Mouse (Mus musculus) c-Kit-positive CD71-positive TER-119-negative erythroid progenitor cells, embryonic 14.5 days (primary cell): ENCODE measurements at regions not wholly inside any gene's neighbourhood (a gene's known extent, or its start where the extent isn't known, plus 50 kb on each side); places are given as distances from the start of the nearest gene placed in this dataset.

ENCODE experiments used
- DNase-seq: peaks from one replicate; pipeline ENCODE4 v3.0.0-alpha.2; 2013; ENCODE audit warnings: low read depth

- no peak for DNase-seq
Measured at GRCm38 (mm10) chr6:117279297-117279696, 111.0 kb downstream of the Cxcl12 start.

- no peak for DNase-seq
Measured at GRCm38 (mm10) chr6:117279786-117280411, 111.6 kb downstream of the Cxcl12 start.

- no peak for DNase-seq
Measured at GRCm38 (mm10) chr6:117280911-117281310, 112.6 kb downstream of the Cxcl12 start.

GRCm38 (mm10) chr6:117283616-117284015, 115.3 kb downstream of the Cxcl12 start:
- DNase-seq = no peak

DNA sequence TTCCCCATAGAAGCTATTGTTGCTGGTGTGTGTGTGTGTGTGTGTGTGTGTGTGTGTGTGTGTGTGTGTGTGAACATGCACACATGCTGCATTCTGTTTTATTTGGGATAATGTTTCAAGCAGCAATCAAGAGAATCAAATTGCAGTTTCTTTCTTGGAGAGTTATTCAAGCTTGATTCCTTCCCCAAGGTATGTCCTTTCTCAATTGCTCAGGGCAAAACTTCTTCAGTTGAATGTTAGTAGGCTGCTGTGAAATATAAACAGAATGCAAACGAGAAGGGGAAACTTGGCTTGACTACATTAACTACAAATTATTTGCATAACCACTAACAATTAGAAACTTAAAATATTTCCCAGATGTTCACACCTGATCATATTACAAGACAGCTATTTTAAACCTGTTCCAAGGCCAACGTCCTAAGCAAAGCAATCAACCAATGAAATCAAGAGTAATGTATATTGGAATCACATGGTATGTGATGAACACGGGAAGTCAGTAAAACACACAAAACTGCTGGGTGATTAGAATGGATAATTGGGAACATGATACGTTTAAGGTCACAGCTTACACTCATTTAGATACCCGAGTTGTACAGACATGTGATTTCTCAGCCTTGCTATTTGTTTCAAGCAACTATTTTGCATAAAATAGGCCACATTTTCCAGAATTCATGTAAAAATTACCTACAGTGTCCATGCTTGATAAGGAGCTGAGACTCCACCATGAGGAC, 116.2 kb downstream of the Cxcl12 start:
- no peak for DNase-seq

- no peak for DNase-seq
Measured at GRCm38 (mm10) chr6:117287396-117287795, 119.1 kb downstream of the Cxcl12 start.

GRCm38 (mm10) chr6:117293780-117294465, 125.6 kb downstream of the Cxcl12 start:
- DNase-seq = no peak

GRCm38 (mm10) chr6:117297918-117298317, 129.6 kb downstream of the Cxcl12 start:
- no peak for DNase-seq

DNA sequence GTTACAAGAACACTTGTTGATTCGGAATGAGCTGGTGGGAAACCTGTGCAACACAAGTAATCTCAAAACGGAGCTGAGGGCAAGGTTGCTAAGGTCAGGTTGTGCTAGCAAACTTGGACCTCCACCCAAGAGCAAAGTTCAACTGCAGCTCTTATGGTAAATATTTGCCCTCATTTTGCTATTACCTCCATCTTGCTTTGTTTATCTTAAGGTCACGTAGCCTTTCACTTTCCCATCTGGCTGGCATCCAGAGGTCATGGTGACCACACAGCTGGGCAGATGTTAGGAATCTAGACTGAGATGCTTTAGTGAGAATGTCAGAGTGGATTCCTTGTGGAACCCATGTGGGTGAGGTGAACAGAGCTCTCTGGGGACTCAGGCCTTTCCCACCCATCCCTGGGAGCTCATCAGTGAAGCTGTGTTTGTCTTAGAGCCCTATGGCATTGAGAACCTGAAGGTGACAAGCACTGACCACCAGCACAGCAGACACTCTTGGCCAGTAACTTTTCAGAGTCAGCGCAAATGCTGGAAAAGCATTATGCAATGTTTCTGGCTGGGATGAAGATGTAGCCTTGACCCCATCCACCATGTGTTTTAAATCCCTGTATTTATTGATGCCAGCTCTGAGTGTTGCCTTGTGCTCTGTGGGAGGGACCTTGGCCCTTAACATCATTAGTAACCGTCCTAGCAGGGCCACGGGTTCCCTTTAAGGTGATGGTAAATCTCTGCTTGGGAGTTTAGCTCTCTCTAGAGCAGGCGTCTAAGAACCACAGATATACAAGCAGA, 131.4 kb downstream of the Cxcl12 start:
- DNase-seq = no peak

DNA sequence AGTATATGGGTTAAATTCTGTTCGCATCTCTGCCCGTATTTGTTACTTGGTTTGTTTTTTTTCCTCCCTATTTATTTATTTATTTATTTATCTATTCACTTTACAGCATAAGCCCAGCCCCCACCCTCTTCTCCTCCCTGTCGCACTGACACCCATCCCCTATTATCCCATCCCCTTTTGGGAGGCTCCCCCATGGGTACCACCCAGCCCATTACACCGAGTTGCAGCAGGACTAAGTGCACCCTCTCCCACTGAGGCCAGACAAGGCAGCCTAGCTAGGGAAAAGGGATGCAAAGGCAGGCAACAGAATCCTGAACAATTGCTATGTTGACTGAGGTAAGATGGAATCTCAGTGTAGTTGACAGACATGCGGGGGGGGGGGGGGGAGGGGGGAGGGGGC, 135.0 kb downstream of the Cxcl12 start:
- DNase-seq = no peak

DNA sequence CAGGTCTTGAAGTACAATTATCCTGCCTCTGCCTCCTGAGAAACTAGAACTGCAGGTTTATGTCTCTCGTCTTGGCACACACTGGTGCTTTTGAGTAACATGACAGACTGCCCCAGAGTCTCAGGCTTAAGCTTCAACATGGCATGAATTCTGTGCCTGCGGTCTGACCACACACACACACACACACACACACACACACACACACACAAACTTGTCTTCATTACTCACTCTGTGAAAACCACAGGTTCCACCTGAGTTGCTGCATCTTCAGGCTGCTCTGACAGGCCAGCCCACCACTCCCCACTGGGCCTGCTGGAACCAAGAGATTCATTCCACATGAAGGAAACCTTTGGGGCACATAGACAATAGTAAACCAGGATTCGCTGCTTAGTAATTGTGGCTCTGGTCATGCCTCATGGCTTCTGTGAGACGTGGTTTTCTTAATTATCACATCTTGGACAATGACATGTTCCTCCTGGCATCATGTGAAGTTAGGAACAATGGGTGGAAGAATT, 137.5 kb downstream of the Cxcl12 start:
- DNase-seq = no peak

- DNase-seq = no peak
Measured at GRCm38 (mm10) chr6:117308636-117309035, 140.3 kb downstream of the Cxcl12 start.

DNA sequence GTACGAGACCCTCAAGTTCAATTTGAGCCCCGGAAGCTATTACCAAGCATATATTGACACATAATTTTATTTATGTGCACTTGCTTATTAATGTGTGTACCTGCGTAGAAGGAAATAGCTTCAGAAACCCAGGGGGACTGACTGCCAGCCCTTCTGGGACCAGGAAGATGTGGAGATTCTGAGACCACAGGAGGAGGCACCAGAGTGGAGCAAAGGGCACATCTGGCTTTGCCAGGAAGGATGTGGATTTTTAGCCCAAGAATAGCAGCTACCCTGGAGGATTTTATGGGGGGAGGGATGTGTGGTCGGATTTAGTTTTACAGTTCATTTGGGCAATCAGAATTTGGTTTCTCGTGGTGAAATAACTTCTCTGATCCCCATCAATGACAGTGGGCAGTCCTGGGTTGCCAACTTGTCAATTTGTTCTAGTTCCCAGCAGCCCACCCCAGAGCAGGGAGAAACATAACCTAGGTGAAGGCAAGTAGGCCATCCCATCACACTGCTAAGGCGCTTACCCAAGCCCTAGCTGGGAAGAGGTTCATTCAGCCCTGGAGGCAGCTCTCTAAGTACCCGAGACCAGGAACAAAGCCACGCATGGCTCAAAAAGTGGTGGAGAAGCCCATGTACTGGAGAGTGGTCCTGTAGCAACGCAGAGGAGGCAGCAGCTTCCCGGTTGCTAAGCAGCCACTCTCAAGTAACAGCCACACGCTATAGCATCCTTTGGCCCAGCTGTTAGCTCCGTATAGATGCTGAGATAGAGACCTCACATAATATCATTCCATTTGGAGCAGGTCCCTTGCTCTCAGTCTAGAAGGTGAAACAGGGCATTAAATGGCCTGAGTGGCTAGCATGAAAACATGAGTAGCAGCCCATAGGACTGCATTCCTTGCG, 144.8 kb downstream of the Cxcl12 start:
- no peak for DNase-seq

DNA sequence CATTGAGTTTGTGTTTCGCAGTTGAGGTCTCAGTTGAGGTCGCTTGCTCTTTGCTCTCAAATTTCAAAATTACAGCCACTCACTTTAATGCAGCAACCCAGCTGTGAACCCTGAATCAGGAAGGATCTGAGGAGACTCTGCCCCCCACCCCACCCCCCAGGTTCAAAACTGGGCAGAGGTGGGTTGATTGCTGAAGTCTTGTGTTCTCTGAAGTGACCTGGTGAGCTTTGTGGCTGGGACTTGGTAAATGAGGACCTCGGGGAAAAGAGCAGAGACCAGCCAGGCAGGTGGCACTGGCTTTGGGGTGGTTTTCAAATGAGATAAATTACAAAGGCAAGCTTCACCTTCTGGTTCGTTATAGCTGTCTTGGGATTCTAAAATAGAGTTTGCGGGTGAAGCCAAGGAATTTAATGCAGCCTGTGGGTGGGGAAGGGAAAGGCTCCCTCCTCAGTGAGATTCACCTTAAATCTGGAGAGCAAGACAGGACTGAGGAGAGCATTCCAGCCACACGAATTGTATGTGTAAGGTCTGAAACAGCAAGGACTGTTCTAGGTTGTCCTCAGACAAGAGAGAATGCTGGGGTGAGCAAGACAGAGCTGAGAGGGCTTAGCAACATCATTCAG, 145.7 kb downstream of the Cxcl12 start:
- DNase-seq = no peak

- DNase-seq = no peak
Measured at GRCm38 (mm10) chr6:117323301-117323700, 155.0 kb downstream of the Cxcl12 start.

GRCm38 (mm10) chr6:117323850-117324249, 155.5 kb downstream of the Cxcl12 start:
- DNase-seq = no peak

DNA sequence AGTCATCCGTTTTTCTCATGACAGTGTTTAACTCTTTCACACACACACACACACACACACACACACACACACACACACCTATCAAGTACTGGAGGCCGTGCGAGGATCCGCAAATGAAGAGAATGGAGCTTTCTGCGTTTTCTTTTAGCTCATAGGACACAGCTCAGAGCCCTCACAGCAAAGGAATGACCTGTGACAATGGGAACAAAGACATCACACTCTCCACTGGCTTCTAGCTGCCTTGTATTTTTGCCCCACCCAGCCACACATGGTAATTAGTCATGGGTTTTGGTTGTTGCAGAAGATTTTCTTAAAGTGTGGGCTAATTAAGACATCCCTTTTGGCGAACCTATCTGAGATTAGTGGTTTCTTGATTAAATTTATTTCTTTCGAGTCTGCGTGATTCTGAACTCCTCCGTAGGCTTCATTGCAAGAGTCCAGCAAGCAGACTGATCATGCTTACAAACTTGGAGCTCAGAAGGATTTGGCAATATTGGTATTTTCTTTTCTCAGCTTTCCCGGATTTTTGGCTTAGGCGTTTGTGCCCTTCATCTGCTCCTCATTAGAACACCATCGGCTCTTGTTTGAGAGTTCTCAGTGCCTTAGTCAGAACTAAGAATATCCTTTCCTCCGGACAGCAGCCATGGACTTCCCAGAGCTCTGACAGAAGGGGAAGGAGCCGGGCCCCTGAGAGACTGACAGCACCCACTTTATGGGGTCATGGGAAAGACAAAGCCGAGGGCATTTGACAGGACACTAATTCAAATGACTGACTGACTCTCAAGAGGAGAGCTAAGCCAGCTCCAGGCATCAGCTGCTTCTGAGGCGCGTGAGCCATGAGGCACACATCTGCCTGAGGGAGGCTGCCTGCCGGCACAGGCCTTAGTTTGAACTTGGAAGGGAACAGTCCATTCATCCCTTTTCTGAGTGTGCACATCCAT, 158.8 kb downstream of the Cxcl12 start:
- DNase-seq = no peak

- DNase-seq = no peak
Measured at GRCm38 (mm10) chr6:117329164-117329939, 161.0 kb downstream of the Cxcl12 start.

DNA sequence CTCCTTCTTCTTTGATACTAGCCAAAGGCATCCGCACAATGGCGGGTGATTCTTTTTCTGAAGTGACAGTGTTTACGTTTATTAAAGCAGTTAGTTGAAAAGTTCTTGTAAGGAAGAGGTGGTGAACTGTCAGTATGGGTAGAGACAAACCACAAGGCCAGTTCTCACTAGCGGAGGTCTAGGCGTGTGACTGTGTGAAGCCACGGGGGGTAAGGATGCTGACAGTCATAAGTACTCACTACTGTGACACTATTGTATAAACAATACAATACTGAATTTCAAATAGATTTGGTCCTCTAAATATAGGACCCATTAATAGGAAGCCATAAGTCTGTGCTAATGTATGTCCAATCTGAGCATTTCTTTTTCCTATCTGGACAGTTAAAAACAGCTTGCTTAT, 161.9 kb downstream of the Cxcl12 start:
- no peak for DNase-seq
